Mouse (Mus musculus) adrenal gland, postnatal 25 days (tissue): ENCODE measurements around the gene Fat3. TPM values are rescaled to one million over a fixed set of nuclear protein-coding genes. Genes with fewer than 3 reads are reported as not detected.
A peak's percentile ranks its signal among the peaks of the same experiment; 100 is the strongest.

Experiments
- DNase-seq: peaks from one replicate; pipeline ENCODE4 v3.0.0; 2021; ENCODE audit warnings: mixed read lengths
- total RNA-seq: library from RNA; stranded (reverse); gene quantifications from 2 replicates; pipeline ENCODE4 v1.2.3, GENCODE M21; 2021

The Fat3 gene
- total RNA-seq, 1 experiment from 2014 or later: 3.5 TPM

DNA sequence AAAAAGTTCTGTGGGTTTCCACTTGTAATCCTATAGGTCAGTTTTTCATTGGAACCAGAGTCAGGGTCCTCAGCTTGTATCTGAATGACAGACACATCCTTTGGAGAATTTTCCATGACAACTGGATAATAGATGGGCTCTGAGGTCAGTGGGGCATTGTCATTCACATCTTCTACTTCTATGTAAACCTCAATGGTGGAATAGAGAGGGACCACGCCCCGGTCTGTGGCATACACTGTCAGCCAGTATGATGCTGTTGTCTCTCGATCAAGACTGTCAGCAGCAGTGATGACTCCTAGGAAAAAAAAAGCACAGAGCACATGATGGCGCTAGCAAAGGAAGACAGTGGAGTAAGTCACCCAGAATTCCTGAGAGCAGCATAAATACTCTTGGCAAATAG, 254.3 kb downstream of the Fat3 start:
- DNase-seq: no peak

DNA sequence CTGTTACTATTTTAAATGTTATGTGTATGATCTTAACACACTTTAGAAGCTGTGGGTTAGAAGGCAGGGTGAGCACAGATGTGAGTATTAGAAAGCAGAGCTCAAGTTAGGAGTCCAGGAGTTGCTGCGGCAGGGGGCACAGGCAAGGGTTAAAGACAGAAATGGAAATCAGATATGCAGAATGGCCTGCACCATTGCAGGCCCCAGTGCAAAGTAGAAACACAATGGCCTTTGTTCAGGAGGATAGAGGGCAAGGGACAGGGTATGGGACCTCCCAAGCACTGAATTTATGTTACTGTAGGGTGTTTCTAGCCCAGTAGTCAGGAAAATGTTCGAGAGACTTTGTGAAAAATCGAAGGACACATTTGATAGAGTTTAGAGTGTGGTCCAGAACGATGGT, 269.5 kb downstream of the Fat3 start:
- no peak for DNase-seq

DNA sequence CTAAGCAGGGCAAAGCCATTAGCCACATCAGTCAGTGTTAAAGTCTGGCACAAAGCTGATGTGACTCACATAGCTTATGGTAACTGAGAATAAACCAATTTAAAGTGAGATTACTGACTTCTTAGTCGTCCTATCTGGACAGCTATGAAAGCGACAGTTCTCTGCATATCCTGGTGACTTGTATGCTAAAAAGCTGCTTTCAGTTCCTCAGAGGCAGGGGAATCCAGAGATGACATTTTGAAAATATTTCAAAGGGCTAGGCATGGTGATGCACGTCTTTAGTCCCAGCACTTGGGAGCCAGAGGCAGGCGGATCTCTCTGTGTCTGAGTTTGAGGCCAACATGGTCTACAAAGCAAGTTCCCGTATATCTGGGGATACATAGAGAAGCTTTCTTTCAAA, 272.2 kb downstream of the Fat3 start:
- no peak for DNase-seq

DNA sequence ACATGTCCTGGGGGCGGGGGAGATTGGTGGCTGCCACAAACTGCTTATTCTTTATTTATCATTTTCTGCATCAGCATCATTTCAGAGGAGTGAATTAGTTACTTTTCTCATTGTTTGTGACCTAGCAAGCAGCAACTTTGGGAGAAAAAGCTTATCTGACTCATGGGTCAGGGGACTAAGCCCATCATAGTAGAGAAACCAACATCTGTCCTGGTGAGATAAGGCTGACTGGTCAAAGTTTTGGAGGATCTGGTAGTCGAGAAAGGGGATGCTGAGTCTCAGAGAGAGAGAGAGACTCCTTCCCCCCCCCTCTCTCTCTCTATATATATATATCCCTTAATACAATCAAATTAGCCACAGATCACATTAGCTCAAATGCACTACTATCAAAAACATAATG, 273.7 kb downstream of the Fat3 start:
- DNase-seq: no peak

- no peak for DNase-seq
Measured at GRCm38 (mm10) chr9:16226545-16226944, 274.5 kb downstream of the Fat3 start.

GRCm38 (mm10) chr9:16221885-16222284, 279.2 kb downstream of the Fat3 start:
- peak; percentile 40 for DNase-seq

DNA sequence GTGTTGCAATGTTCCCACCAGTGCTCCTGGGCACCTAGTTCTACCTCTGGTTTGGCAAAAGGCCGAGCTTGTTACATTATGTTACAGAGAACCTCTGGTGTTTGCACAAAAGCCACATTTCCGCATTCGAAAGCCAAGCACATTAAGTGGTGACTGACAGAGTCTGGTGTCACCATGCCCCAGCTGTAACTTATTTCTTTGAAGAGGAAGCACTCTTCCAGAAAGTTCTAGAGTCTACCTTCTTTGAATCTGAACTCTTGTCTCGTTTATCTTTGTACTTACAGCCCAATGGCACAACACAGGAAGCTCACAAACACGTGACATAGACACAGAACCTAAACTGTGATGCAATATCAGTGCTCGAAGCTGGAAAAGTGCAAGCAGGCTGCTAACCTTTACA, 284.9 kb downstream of the Fat3 start:
- DNase-seq: no peak

GRCm38 (mm10) chr9:16214731-16215681, 286.1 kb downstream of the Fat3 start:
- DNase-seq: peak; percentile 35

DNA sequence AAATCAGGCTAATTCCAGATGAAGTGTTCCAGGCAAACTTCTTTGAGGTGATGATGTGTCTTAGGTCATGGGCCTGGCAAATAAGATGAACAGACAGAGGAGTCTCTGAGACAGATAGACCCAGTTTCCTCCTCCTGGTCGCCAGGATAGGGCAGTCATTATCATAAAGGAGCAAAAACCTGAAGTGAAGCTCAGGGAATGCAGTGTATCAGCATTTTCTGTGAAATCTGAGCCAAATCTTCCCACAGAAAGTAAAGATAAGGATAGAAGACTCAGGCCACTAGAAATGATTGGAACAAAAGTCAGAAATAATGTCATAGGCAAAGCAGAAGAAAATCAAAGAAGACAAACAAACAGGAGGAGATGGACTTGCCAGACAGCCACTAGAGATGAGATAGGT, 287.8 kb downstream of the Fat3 start:
- DNase-seq: no peak

DNA sequence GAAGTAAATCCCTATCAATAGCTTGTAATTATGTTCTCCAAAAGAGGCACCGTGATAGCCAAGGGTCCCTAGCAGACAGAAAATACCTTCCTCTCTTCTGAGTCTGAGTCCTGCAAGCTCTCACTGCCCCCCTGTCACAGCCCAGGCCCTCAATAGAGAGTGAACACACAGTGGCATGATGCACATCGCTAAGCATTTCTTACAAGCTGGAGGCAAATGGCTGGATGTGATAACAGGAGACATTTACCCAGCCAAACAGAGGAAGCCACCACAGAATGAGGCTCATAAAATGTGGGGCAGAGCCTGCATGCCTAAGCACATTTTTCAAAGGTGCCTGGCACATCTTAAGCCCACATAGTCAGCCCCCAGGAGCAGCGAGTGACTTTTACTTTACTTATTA, 288.5 kb downstream of the Fat3 start:
- DNase-seq: no peak

GRCm38 (mm10) chr9:16212163-16212562, 288.9 kb downstream of the Fat3 start:
- DNase-seq: no peak

- no peak for DNase-seq
Measured at GRCm38 (mm10) chr9:16211468-16211867, 289.6 kb downstream of the Fat3 start.

- no peak for DNase-seq
Measured at GRCm38 (mm10) chr9:16202296-16202695, 298.8 kb downstream of the Fat3 start.

- DNase-seq: no peak
Measured at GRCm38 (mm10) chr9:16200948-16201347, 300.1 kb downstream of the Fat3 start.

DNA sequence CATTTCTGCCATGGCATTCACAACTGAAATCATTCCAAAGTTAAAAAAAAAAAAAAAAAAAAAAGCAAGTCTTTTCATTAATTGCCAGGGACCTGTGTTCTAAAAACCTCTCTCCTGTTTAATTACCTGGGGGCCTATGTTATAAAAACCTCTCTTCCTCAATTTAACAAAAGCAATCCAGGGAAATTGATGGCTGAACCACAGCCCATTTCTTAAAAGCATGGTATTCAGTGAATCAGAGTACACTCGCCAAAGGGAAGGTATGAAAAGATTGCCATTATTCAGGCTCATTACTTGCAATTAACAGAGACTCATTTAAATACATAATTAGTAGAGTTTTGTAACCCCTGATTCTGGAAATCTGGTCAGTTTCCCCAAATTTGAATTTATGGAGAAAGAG, 314.6 kb downstream of the Fat3 start:
- DNase-seq: no peak

DNA sequence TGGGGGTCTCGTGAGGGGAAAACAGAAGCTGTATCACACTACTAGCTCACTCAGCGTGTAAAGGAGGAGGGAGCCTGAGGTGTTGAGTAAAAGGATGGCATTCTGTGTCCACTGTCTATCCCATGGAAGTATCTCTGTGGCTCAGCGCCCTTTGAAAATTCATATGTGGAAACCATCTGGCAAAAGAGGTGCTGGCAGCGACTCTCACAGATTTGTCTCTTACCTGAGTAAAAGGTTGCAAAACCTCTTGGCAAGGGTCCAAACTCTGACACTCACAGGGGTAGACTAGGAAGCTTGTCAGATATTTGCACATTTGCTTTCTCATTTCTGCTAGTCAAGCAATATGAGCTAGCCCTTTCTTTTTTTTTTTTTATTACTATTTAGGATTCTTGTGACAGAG, 331.8 kb downstream of the Fat3 start:
- DNase-seq: no peak

DNA sequence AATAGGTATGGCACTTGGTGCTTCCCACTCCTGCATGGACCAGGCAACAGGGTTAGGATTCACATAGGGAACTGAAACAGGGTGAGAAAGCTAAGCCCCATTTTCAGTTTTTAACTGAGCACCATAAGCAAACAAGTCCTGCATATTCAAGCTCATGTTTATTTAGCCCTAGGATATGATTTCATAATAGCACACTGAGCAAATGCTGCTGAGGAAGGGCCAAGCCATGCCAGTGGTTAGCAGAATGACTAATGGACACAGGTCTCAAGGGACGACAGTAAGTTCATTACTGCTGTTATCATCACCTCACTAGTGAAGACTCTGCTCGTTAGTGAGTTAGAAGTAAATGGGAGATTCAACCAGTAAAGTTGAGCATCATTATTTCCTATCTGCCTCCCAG, 333.0 kb downstream of the Fat3 start:
- no peak for DNase-seq

- DNase-seq: no peak
Measured at GRCm38 (mm10) chr9:16159366-16159765, 341.7 kb downstream of the Fat3 start.

DNA sequence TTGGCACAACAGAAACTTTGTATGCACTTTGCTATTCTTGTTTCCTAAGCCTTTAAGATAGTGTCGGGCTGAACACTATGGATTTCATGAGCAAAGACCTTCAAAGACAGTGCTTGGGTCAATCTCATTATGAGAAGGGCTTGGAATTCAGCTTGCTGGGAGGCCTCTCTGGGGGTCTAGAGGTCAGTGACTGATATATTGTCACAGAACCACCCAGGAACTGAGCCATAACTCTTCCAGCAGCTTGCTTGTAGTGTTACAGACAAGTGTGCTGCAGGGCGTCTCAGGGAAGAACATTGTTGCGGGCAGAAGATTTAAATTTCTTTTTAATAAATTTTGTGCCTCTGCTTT, 347.5 kb downstream of the Fat3 start:
- DNase-seq: no peak

- DNase-seq: no peak
Measured at GRCm38 (mm10) chr9:16152756-16153579, 348.1 kb downstream of the Fat3 start.

DNA sequence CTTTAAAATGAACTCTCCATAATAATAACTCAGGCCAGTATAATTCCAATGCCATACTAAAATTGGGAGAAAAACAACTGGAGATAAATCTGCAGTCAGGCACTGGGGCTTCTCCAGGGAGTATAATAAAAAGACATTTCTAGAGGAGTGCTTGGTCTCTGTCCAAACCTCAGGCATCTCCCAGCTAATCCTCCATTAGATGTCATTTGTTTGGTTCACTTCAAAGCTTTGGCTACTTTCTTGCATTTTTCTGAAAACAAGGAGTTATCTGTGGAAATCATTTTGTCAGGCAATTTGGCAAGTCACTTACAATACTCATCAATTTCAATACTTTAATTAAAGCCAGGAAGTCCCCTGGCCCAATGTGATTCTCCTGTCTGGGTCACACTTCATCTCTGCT, 351.0 kb downstream of the Fat3 start:
- DNase-seq: no peak

DNA sequence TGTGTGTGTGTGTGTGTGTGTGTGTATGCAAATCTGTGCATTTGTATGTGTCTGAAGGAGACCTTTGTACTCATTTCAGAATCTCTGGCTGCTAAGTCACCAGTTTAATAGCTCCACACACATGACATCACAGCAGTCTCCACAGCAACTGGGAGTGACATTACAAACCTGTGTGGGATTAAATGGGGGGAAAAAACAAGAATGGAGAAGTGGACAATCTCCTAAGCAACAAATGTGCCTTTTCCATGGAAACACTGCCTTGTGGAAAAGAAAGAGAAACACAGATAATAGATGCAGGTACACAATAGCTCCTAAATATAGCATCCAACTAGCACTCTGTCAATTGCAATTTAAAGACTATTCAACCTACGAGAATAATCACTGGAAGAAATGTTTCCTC, 353.4 kb downstream of the Fat3 start:
- no peak for DNase-seq

DNA sequence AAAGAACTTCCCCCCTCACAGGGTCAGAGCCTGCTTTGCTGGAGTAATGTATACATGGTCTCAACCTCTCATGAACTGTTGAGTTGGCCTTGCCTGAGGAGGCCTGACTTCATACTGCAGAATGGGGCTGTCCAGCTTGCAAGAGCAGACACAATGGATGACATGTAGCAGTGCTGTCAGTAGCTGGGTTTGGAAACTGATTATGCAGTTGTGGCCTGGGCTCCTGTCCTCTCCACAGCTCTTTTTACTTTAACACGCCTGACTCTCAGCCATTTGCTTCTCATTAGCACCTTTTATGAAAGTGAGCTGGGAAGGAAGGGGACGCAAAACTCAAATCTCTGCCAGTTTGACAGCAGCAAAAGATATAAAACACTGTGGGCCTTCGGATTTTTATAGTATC, 356.4 kb downstream of the Fat3 start:
- DNase-seq: no peak

- no peak for DNase-seq
Measured at GRCm38 (mm10) chr9:16139300-16139699, 361.8 kb downstream of the Fat3 start.
